8 mouse cellular contexts compared by ENCODE assay signal in genomic region chr11:85312818-85313217, GRCm38 (mm10). TPM values are rescaled to one million over a fixed set of nuclear protein-coding genes. Genes with fewer than 3 reads are reported as not detected.
DNase-seq lines count a peak whose midpoint lies in the region; ATAC-seq lines count a peak whose summit lies in the region.

No protein-coding gene starts in this region.

- peak overlapping the region; percentile 97; the same call in 1 of the 2 replicates for H3K9ac ChIP-seq in embryonic facial prominence, embryonic 13.5 days
- peak overlapping the region; percentile 98 for H3K9ac ChIP-seq in heart, embryonic 13.5 days
- H3K9ac ChIP-seq in kidney, embryonic 16.5 days (replicated peaks; ENCODE audit: low read length): no peak overlapping the region
- 0 out of 2 replicates have a peak overlapping the region, but pooled peaks have one; percentile 43 for H3K9ac ChIP-seq in liver, embryonic 11.5 days (ENCODE audit: low read depth, low read length)
- peak overlapping the region; percentile 92 for H3K9ac ChIP-seq in neural tube, embryonic 13.5 days

- peak overlapping the region; percentile 95 for H3K4me3 ChIP-seq in embryonic facial prominence, embryonic 13.5 days
- peak overlapping the region; percentile 97 for H3K4me3 ChIP-seq in heart, embryonic 13.5 days
- H3K4me3 ChIP-seq in kidney, embryonic 16.5 days (ENCODE audit: low read length): peak overlapping the region; percentile 96
- peak overlapping the region; percentile 97 for H3K4me3 ChIP-seq in liver, embryonic 11.5 days (ENCODE audit: low read depth, low read length)
- peak overlapping the region; percentile 97 for H3K4me3 ChIP-seq in neural tube, embryonic 13.5 days

- DNase-seq in urinary bladder, adult 18-20 months (ENCODE audit: low spot score in 2 of 2): peak; percentile 30 to 48
- DNase-seq in urinary bladder, adult 2 months (ENCODE audit: low spot score): no peak
- no peak for DNase-seq in liver, embryonic 11.5 days (ENCODE audit: low spot score)
- DNase-seq in ovary, postnatal 10 days (ENCODE audit: low spot score): no peak

- WGBS in embryonic facial prominence, embryonic 13.5 days: 5% methylated on average over 2 of the region's 2 CpGs
- 31% methylated on average over 2 of the region's 2 CpGs for WGBS in heart, embryonic 13.5 days
- 11% methylated on average over 2 of the region's 2 CpGs for WGBS in kidney, embryonic 16.5 days
- 43% methylated on average over 2 of the region's 2 CpGs for WGBS in liver, embryonic 11.5 days
- 25% methylated on average over 2 of the region's 2 CpGs for WGBS in neural tube, embryonic 13.5 days

- peak overlapping the region; percentile 91 for H3K27ac ChIP-seq in embryonic facial prominence, embryonic 13.5 days
- H3K27ac ChIP-seq in heart, embryonic 13.5 days (replicated peaks): 0 out of 2 replicates have a peak overlapping the region, but pooled peaks have one; percentile 95
- no peak overlapping the region for H3K27ac ChIP-seq in kidney, embryonic 16.5 days (ENCODE audit: low read length)
- no peak overlapping the region for H3K27ac ChIP-seq in liver, embryonic 11.5 days (ENCODE audit: low read depth, low read length)
- peak overlapping the region; percentile 96; the same call in 1 of the 2 replicates for H3K27ac ChIP-seq in neural tube, embryonic 13.5 days (replicated peaks)

- no peak for ATAC-seq in embryonic facial prominence, embryonic 13.5 days (ENCODE audit: insufficient number of reproducible peaks, insufficient read depth, low FRiP score, low TSS enrichment, low read depth)
- no peak for ATAC-seq in heart, embryonic 13.5 days (ENCODE audit: extremely low read depth, insufficient number of reproducible peaks, low FRiP score, low TSS enrichment)
- ATAC-seq in kidney, embryonic 16.5 days (ENCODE audit: low FRiP score, low TSS enrichment): 0 out of 2 replicates have a peak, but pooled peaks have one; percentile 14
- ATAC-seq in liver, embryonic 11.5 days (replicated peaks; ENCODE audit: low FRiP score): no peak
- no peak for ATAC-seq in neural tube, embryonic 13.5 days (ENCODE audit: low read depth)

- peaks cover 15% of the 10 kb centered on the region for H3K4me1 ChIP-seq in embryonic facial prominence, embryonic 13.5 days
- peaks cover 22% of the 10 kb centered on the region for H3K4me1 ChIP-seq in heart, embryonic 13.5 days
- peaks cover 22% of the 10 kb centered on the region for H3K4me1 ChIP-seq in kidney, embryonic 16.5 days (ENCODE audit: insufficient read depth, low read length)
- H3K4me1 ChIP-seq in liver, embryonic 11.5 days (replicated peaks; ENCODE audit: control insufficient read depth, insufficient read depth, low read length): peaks cover 14% of the 10 kb centered on the region; the same call in 1 of the 2 replicates
- peaks cover 35% of the 10 kb centered on the region for H3K4me1 ChIP-seq in neural tube, embryonic 13.5 days (replicated peaks)

- peak overlapping the region; percentile 78 for H3K4me2 ChIP-seq in embryonic facial prominence, embryonic 13.5 days
- peak overlapping the region; percentile 94 for H3K4me2 ChIP-seq in heart, embryonic 13.5 days
- peak overlapping the region; percentile 89 for H3K4me2 ChIP-seq in kidney, embryonic 16.5 days (replicated peaks; ENCODE audit: low read depth, low read length)
- H3K4me2 ChIP-seq in liver, embryonic 11.5 days: peak overlapping the region; percentile 88
- H3K4me2 ChIP-seq in neural tube, embryonic 13.5 days: peak overlapping the region; percentile 73

- H3K36me3 ChIP-seq in embryonic facial prominence, embryonic 13.5 days: peaks cover 11% of the 10 kb centered on the region
- H3K36me3 ChIP-seq in heart, embryonic 13.5 days: peaks cover 18% of the 10 kb centered on the region
- H3K36me3 ChIP-seq in kidney, embryonic 16.5 days (ENCODE audit: insufficient read depth, low read length): peaks cover 4% of the 10 kb centered on the region; the same call in 1 of the 2 replicates
- H3K36me3 ChIP-seq in liver, embryonic 11.5 days (ENCODE audit: control insufficient read depth, insufficient read depth, low read length): peaks cover 7% of the 10 kb centered on the region
- 0 out of 2 replicates have a peak, but pooled peaks cover 5% of the 10 kb centered on the region for H3K36me3 ChIP-seq in neural tube, embryonic 13.5 days

- no peaks in the 10 kb centered on the region for H3K9me3 ChIP-seq in embryonic facial prominence, embryonic 13.5 days
- no peaks in the 10 kb centered on the region for H3K9me3 ChIP-seq in heart, embryonic 13.5 days
- H3K9me3 ChIP-seq in kidney, embryonic 16.5 days (ENCODE audit: low read length): no peaks in the 10 kb centered on the region
- no peaks in the 10 kb centered on the region for H3K9me3 ChIP-seq in liver, embryonic 11.5 days (ENCODE audit: control insufficient read depth, low read length)
- no peaks in the 10 kb centered on the region for H3K9me3 ChIP-seq in neural tube, embryonic 13.5 days

- H3K27me3 ChIP-seq in embryonic facial prominence, embryonic 13.5 days: no peaks in the 10 kb centered on the region
- H3K27me3 ChIP-seq in heart, embryonic 13.5 days (replicated peaks): no peaks in the 10 kb centered on the region
- H3K27me3 ChIP-seq in kidney, embryonic 16.5 days (ENCODE audit: insufficient read depth, low read length): no peaks in the 10 kb centered on the region
- no peaks in the 10 kb centered on the region for H3K27me3 ChIP-seq in liver, embryonic 11.5 days (replicated peaks; ENCODE audit: control insufficient read depth, insufficient read depth, low read length)
- H3K27me3 ChIP-seq in neural tube, embryonic 13.5 days: no peaks in the 10 kb centered on the region

RNA-seq across cellular contexts. Expression of gene Ppm1d, which starts 1.8 kb away (rescaled TPM):
- polyA plus RNA-seq in urinary bladder, adult 2 months (2012; rRNA removed): 7.9 and 8.5 TPM in 2 replicates
- polyA plus RNA-seq in embryonic facial prominence, embryonic 13.5 days (2015; fragmentation: Nextera tagmentation; extraction: Ambion mirVana): 17.2 and 19.5 TPM in 2 replicates
- polyA plus RNA-seq in heart, embryonic 13.5 days (2015; fragmentation: Nextera tagmentation; extraction: Ambion mirVana): 12.0 and 12.7 TPM in 2 replicates
- polyA plus RNA-seq in kidney, embryonic 16.5 days (2015; fragmentation: Nextera tagmentation; extraction: Ambion mirVana): 14.5 and 17.8 TPM in 2 replicates
- polyA plus RNA-seq in liver, embryonic 11.5 days (2014; fragmentation: Nextera tagmentation; extraction: Ambion mirVana): 19.6 and 19.9 TPM in 2 replicates
- 20.0 and 22.4 TPM in 2 replicates for polyA plus RNA-seq in neural tube, embryonic 13.5 days (2015; fragmentation: Nextera tagmentation; extraction: Ambion mirVana)

RNA-seq across cellular contexts. Expression of gene Bcas3, which starts 40.1 kb away (rescaled TPM):
- polyA plus RNA-seq in urinary bladder, adult 2 months (2012; rRNA removed): 28.6 and 37.8 TPM in 2 replicates
- 28.6 and 33.1 TPM in 2 replicates for polyA plus RNA-seq in embryonic facial prominence, embryonic 13.5 days (2015; fragmentation: Nextera tagmentation; extraction: Ambion mirVana)
- polyA plus RNA-seq in heart, embryonic 13.5 days (2015; fragmentation: Nextera tagmentation; extraction: Ambion mirVana): 17.4 and 18.3 TPM in 2 replicates
- polyA plus RNA-seq in kidney, embryonic 16.5 days (2015; fragmentation: Nextera tagmentation; extraction: Ambion mirVana): 34.7 and 35.0 TPM in 2 replicates
- 24.8 and 25.8 TPM in 2 replicates for polyA plus RNA-seq in liver, embryonic 11.5 days (2014; fragmentation: Nextera tagmentation; extraction: Ambion mirVana)
- polyA plus RNA-seq in neural tube, embryonic 13.5 days (2015; fragmentation: Nextera tagmentation; extraction: Ambion mirVana): 37.7 and 37.8 TPM in 2 replicates

Comparison
In these comparisons a context has a peak if more than half of its experiments do, and no peak if none do; other contexts are left out.
1. DNase-seq: peak in urinary bladder, adult 18-20 months (2 of 2); none in urinary bladder, adult 2 months (single experiment), liver, embryonic 11.5 days (single experiment) and ovary, postnatal 10 days (single experiment).
2. H3K27ac ChIP-seq: peak in embryonic facial prominence, embryonic 13.5 days (single experiment), heart, embryonic 13.5 days (single experiment) and neural tube, embryonic 13.5 days (single experiment); none in kidney, embryonic 16.5 days (single experiment) and liver, embryonic 11.5 days (single experiment).
3. Peak in every context shown above with its lines, with median percentiles within 50 percentile points of each other: H3K4me2 ChIP-seq and H3K4me3 ChIP-seq.